Mouse (Mus musculus) left cerebral cortex, adult 6 months (tissue): ENCODE measurements around the gene Gm14151. TPM values are rescaled to one million over a fixed set of nuclear protein-coding genes. Genes with fewer than 3 reads are reported as not detected.

Source experiments
- long read RNA-seq, 2 experiments: library from polyadenylated mRNA; unstranded; transcript quantifications; one replicate each; pipeline ENCODE4 v2.0.0; 2019 to 2020
- polyA plus RNA-seq: library from polyadenylated mRNA; unstranded; fragments of <200 nt; fragmentation: Nextera tagmentation; gene quantifications from 2 replicates; pipeline ENCODE4 v1.2.3, GENCODE M21; 2021

The Gm14151 gene
- polyA plus RNA-seq, result not detected in 2 replicates
- long read RNA-seq, experiment 1, result 0 reads
- long read RNA-seq, experiment 2, result 0 reads

GRCm38 (mm10) chr2:151092250-151092649, at the start of gene Gm14151:
TSS of gene Gm14151 (minus strand) at chr2:151092350.

GRCm38 (mm10) chr2:151097945-151098344, 5.8 kb upstream of the Gm14151 start, which contains the start of gene Gm14147:
TSS of gene Gm14147 (plus strand) at chr2:151098245.

GRCm38 (mm10) chr2:151039232-151039695, 52.9 kb downstream of the Gm14151 start, which contains the start of the genes Ninl and Nanp:
TSS of gene Ninl (minus strand) at chr2:151039382.
TSS of gene Nanp (minus strand) at chr2:151039398.

Other genes with a start within 250 kb of the Gm14151 start
- 315 and 377 TPM in 2 replicates for gene Abhd12, start 187.6 kb downstream of the Gm14151 start, polyA plus RNA-seq
- gene Gins1, start 186.9 kb downstream of the Gm14151 start, polyA plus RNA-seq, result 1.7 and 2.6 TPM in 2 replicates
- gene Ninl, start 53.0 kb downstream of the Gm14151 start, polyA plus RNA-seq, result 1.6 and 1.9 TPM in 2 replicates
- 50.6 and 63.8 TPM in 2 replicates for gene Nanp, start 53.0 kb downstream of the Gm14151 start, polyA plus RNA-seq
- not detected in 2 replicates for gene Gm14147, start 5.9 kb upstream of the Gm14151 start, polyA plus RNA-seq